Mouse (Mus musculus) heart, embryonic 15.5 days (tissue): Measurements from ENCODE around the gene Afdn. TPM values are rescaled to one million over a fixed set of nuclear protein-coding genes. Genes with fewer than 3 reads are reported as not detected.

Source experiments
- ATAC-seq: fragments of 200-750 bp; cut with Nextera tagmentation; replicated peaks from 2 replicates; pipeline ENCODE4 v1.8.0; 2017; ENCODE audit warnings: low read depth, moderate TSS enrichment; ENCODE audit not compliant: insufficient number of reproducible peaks, insufficient read depth, low FRiP score
- H3K27ac ChIP-seq: fragments of 300-500 bp; sonication (generic); 2 replicates; pipeline ENCODE4 v1.5.1; 2015; ENCODE audit warnings: mild to moderate bottlenecking, inconsistent platforms
- H3K27me3 ChIP-seq: fragments of 300-500 bp; sonication (generic); 2 replicates; pipeline ENCODE4 v1.6.1; 2015; ENCODE audit warnings: inconsistent platforms
- H3K36me3 ChIP-seq: fragments of 300-500 bp; sonication (generic); 2 replicates; pipeline ENCODE4 v1.6.1; 2015; ENCODE audit warnings: mild to moderate bottlenecking, inconsistent platforms
- H3K4me1 ChIP-seq: fragments of 300-500 bp; sonication (generic); replicated peaks from 2 replicates; pipeline ENCODE4 v1.6.1; 2015; ENCODE audit warnings: inconsistent platforms
- H3K4me2 ChIP-seq: fragments of 300-500 bp; sonication (generic); 2 replicates; pipeline ENCODE4 v1.6.1; 2015; ENCODE audit warnings: inconsistent platforms, mild to moderate bottlenecking, moderate library complexity
- H3K4me3 ChIP-seq: fragments of 300-500 bp; sonication (generic); 2 replicates; pipeline ENCODE4 v1.5.1; 2015; ENCODE audit warnings: mild to moderate bottlenecking, inconsistent platforms
- H3K9ac ChIP-seq: fragments of 300-500 bp; sonication (generic); 2 replicates; pipeline ENCODE4 v1.6.1; 2015; ENCODE audit warnings: mild to moderate bottlenecking, inconsistent platforms
- H3K9me3 ChIP-seq: fragments of 300-500 bp; sonication (generic); replicated peaks from 2 replicates; pipeline ENCODE4 v1.6.1; 2016; ENCODE audit warnings: inconsistent platforms
- WGBS: fragments of 180-500 bp; shearing (Covaris S2); methylation state at CpG from one replicate; pipeline ENCODE4 v1.1.7; 2015; ENCODE audit warnings: mixed read lengths; 5-methylcytosine and 5-hydroxymethylcytosine counted together
- polyA plus RNA-seq: library from polyadenylated mRNA; unstranded; fragments of >200 nt; fragmentation: Nextera tagmentation; extraction: Ambion mirVana; gene quantifications from 2 replicates; pipeline ENCODE4 v1.2.1, GENCODE M21; 2015

Afdn gene
- 54.1 and 68.7 TPM in 2 replicates for polyA plus RNA-seq

DNA sequence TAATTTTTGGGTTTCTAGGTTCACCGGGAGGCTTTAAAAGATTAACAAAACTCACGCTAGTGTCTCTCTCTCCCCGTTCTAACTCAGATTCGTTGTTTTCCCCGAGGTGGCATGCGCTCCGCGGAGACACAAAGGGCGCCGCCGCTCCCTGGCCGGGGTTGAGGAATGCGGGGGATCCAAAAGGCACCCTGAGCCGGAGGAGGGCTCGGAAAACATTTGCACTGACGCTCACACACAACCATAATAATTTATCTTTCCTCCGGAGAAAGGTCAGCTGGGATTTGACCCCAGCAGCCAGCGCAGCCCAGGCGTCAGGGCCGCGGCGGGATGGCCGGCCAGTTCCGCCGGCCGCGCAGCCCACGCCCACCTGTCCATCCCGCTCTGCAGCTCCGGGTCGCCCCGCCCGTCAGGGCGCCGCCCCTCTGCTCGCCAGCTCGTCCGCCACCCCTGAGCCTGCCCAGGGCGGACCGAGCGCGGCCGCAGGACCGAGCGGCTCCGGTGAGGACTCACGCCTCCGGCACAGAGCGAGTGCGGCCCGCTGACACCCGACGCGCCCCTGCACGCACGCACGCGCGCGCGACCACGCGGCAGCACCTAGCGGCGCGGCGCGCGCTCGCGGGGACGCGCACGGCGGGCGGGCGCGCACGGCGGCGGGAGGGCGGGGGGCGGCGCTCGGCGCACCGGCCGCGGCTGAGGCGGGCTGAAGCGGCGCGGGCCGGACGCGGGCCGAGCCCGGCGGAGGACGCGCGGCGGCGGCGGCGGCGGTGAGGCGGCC is at the start of gene Afdn:
Gene Afdn, plus strand, starts transcription at position 687 of the 775 bp plus-strand sequence.
- Histone ChIP-seq H3K36me3 (no peaks in the 10 kb centered on the region), H3K4me1 (peaks cover 30% of the 10 kb centered on the region), H3K27me3 (no peaks in the 10 kb centered on the region), H3K4me2 (peak within 1 kb of the TSS; percentile 94), H3K9me3 (no peaks in the 10 kb centered on the region), H3K27ac (peak within 1 kb of the TSS; percentile 96), H3K4me3 (peak within 1 kb of the TSS; percentile 97), H3K9ac (peak within 1 kb of the TSS; percentile 91)
- under 1% methylated on average over 83 of the region's 108 CpGs for WGBS
- ATAC-seq, result peak; percentile 91

DNA sequence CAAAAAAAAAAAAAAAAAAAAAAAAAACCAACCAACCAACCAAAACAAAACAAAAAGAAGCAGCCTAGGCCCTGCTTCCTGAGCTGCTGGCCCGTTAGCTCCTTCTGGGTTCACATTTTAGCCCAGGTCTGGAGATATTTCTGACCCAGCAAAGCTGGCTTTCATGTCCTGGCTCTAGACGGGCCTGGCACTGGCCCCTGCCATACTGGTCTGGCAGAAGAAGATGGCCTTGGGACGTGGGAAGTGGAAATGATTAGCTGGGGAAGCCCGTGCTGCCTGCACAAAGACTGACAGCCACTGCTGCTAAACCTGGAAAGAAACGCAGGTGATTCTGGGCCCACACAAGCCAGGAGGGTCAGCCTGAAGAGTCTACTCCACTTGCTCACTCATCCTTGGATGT is 49.2 kb upstream of the Afdn start:
- Histone ChIP-seq H3K9me3 (no peaks in the 10 kb centered on the region), H3K27ac (no peak overlapping the region), H3K4me1 (no peaks in the 10 kb centered on the region), H3K4me2 (no peak overlapping the region), H3K4me3 (no peak overlapping the region), H3K36me3 (no peaks in the 10 kb centered on the region), H3K27me3 (no peaks in the 10 kb centered on the region), H3K9ac (no peak overlapping the region)
- 70% methylated on average over 5 of the region's 5 CpGs for WGBS
- no peak for ATAC-seq

DNA sequence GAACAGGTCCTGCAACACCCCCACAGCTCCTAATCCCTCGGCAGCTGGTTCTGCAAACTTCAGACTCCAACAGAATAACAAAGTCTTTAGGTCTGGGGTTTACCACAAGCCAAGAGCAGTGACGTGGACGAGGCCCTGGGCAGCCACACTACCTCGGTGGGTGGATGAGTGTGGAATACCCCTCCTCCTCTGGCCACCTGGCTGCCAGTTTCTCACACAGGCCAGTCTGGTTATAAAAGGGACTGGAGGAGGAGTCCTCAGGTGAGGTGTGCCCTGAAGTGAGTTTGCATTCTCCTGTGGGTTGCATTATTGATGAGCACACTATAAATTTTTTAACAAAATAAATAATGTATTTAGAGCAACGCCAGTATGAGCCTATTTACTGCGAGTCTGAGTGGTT is 48.2 kb upstream of the Afdn start:
- Histone ChIP-seq H3K9me3 (no peaks in the 10 kb centered on the region), H3K36me3 (no peaks in the 10 kb centered on the region), H3K27ac (no peak overlapping the region), H3K4me2 (no peak overlapping the region), H3K4me1 (no peaks in the 10 kb centered on the region), H3K4me3 (no peak overlapping the region), H3K27me3 (no peaks in the 10 kb centered on the region), H3K9ac (no peak overlapping the region)
- WGBS, result 70% methylated on average over 6 of the region's 6 CpGs
- no peak for ATAC-seq

- ATAC-seq, result no peak
- Histone ChIP-seq H3K4me1 (no peaks in the 10 kb centered on the region), H3K27ac (no peak overlapping the region), H3K4me2 (no peak overlapping the region), H3K9me3 (no peaks in the 10 kb centered on the region), H3K36me3 (no peaks in the 10 kb centered on the region), H3K9ac (no peak overlapping the region), H3K27me3 (no peaks in the 10 kb centered on the region), H3K4me3 (no peak overlapping the region)
- 91% methylated on average over 3 of the region's 3 CpGs for WGBS
Measured at GRCm38 (mm10) chr17:13712518-13712917, 47.8 kb upstream of the Afdn start.

DNA sequence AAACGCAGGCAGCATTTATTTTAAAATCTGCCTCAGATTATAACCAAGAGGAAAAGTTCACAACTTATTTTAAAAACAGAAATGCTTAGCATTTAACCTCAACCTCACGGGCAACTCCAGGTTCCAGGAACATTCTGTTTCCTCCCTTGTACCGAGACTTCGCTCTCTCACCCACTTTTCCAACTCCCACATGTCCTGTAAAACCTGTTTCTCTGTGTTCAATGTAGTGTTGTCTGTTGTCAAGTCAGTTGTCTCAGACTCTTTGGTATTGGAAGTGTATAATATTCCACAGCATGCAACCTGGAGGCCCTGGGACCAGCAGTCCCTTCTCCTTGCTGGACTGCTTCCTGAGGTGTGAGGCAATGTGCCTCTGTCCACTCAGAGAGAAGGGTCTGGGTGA is 46.2 kb upstream of the Afdn start:
- Histone ChIP-seq H3K4me2 (no peak overlapping the region), H3K9ac (no peak overlapping the region), H3K27me3 (no peaks in the 10 kb centered on the region), H3K36me3 (no peaks in the 10 kb centered on the region), H3K27ac (no peak overlapping the region), H3K4me3 (no peak overlapping the region), H3K4me1 (no peaks in the 10 kb centered on the region), H3K9me3 (no peaks in the 10 kb centered on the region)
- ATAC-seq, result no peak
- WGBS, result 90% methylated on average over 4 of the region's 4 CpGs

- 60% methylated on average over 4 of the region's 4 CpGs for WGBS
- no peaks in the 10 kb centered on the region for H3K4me1 ChIP-seq
- no peak for ATAC-seq
- H3K36me3 ChIP-seq, result no peaks in the 10 kb centered on the region
- H3K27me3 ChIP-seq, result no peaks in the 10 kb centered on the region
- no peak overlapping the region for H3K9ac ChIP-seq
- H3K4me2 ChIP-seq, result no peak overlapping the region
- H3K4me3 ChIP-seq, result no peak overlapping the region
- H3K9me3 ChIP-seq, result no peaks in the 10 kb centered on the region
- no peak overlapping the region for H3K27ac ChIP-seq
Measured at GRCm38 (mm10) chr17:13714654-13715053, 45.7 kb upstream of the Afdn start.

- 70% methylated on average over 9 of the region's 9 CpGs for WGBS
Measured at GRCm38 (mm10) chr17:13715511-13715910, 44.8 kb upstream of the Afdn start.

DNA sequence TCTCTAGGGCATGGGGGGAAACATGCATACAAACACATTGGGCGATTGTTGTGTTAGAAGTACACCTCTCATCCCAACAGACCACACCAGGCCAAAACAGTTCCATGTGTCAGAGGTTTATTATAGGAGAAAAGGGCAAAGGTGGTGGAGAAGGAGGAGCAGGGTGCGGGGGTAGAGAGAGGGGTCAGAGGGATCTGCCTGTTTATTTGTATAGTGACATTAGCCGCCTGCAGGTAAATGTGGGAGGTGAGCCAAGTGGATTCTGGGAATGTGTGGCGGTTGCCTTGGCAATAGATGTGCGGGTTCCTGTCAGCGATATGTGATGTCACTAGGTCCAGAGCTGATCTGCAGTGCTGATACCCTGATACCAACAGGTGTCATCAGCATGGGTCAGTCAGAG is 44.0 kb upstream of the Afdn start:
- Histone ChIP-seq H3K27me3 (no peaks in the 10 kb centered on the region), H3K4me2 (no peak overlapping the region), H3K36me3 (no peaks in the 10 kb centered on the region), H3K9me3 (no peaks in the 10 kb centered on the region), H3K4me1 (no peaks in the 10 kb centered on the region), H3K9ac (no peak overlapping the region), H3K4me3 (no peak overlapping the region), H3K27ac (no peak overlapping the region)
- WGBS, result 82% methylated on average over 6 of the region's 6 CpGs
- no peak for ATAC-seq

More at GRCm38 (mm10) chr17:13715511-13715910, 44.8 kb upstream of the Afdn start:
- Histone ChIP-seq H3K36me3 (no peaks in the 10 kb centered on the region), H3K4me1 (no peaks in the 10 kb centered on the region), H3K4me2 (no peak overlapping the region), H3K9me3 (no peaks in the 10 kb centered on the region), H3K9ac (no peak overlapping the region), H3K27ac (no peak overlapping the region), H3K27me3 (no peaks in the 10 kb centered on the region), H3K4me3 (no peak overlapping the region)
- ATAC-seq, result no peak

- WGBS, result 70% methylated on average over 11 of the region's 11 CpGs
- Histone ChIP-seq H3K4me1 (no peaks in the 10 kb centered on the region), H3K9me3 (no peaks in the 10 kb centered on the region), H3K27me3 (no peaks in the 10 kb centered on the region), H3K4me2 (no peak overlapping the region), H3K4me3 (no peak overlapping the region), H3K27ac (no peak overlapping the region), H3K9ac (no peak overlapping the region), H3K36me3 (no peaks in the 10 kb centered on the region)
- ATAC-seq, result no peak
Measured at GRCm38 (mm10) chr17:13717428-13717827, 42.9 kb upstream of the Afdn start.

DNA sequence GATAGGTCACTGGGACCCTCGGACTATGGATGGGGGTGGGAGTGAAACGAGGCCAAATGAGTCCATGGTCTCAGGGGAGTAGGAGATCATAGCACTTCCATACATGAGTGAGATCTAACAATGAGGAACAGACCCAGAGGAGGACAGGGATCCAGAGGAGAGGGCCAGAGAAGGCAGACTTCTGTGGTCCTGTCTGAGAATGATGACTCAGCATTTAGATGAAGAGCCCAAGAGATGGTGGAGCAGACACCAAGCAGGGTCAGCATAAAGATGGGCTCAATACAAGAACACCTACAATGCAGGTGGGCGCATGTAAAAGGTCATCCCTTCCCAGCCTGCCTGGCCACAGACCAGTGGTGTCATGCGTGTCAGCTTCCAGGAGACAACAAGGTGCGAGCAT is 40.2 kb upstream of the Afdn start:
- Histone ChIP-seq H3K9me3 (no peaks in the 10 kb centered on the region), H3K27ac (no peak overlapping the region), H3K4me1 (0 out of 2 replicates have a peak, but pooled peaks cover 3% of the 10 kb centered on the region), H3K9ac (no peak overlapping the region), H3K4me2 (no peak overlapping the region), H3K4me3 (no peak overlapping the region), H3K36me3 (no peaks in the 10 kb centered on the region), H3K27me3 (no peaks in the 10 kb centered on the region)
- no peak for ATAC-seq
- WGBS, result 90% methylated on average over 5 of the region's 5 CpGs

DNA sequence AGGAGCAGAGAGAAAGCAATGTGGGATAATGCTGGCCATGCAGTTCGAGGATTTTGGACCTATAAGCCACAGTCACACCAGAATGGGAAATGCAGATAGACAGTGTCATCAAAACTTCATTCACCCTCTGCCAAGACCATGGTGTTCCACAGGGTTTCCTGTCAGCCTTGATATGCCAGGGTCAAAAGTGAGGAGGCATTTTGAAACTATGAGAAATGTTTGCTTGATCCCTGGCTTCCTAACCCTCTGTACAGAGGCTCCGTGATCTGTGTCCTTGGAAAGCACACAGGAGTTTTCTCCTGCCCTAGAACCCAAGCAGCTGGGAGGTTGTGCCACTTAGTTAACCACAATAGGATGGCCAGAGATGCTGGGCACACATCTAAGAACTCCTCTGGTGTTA is 39.0 kb upstream of the Afdn start:
- H3K36me3 ChIP-seq, result no peaks in the 10 kb centered on the region
- H3K9ac ChIP-seq, result no peak overlapping the region
- H3K27me3 ChIP-seq, result no peaks in the 10 kb centered on the region
- no peak overlapping the region for H3K27ac ChIP-seq
- 0 out of 2 replicates have a peak, but pooled peaks cover 4% of the 10 kb centered on the region for H3K4me1 ChIP-seq
- H3K4me3 ChIP-seq, result no peak overlapping the region
- no peaks in the 10 kb centered on the region for H3K9me3 ChIP-seq
- no peak overlapping the region for H3K4me2 ChIP-seq
- no peak for ATAC-seq
- 79% methylated on average over 2 of the region's 2 CpGs for WGBS

DNA sequence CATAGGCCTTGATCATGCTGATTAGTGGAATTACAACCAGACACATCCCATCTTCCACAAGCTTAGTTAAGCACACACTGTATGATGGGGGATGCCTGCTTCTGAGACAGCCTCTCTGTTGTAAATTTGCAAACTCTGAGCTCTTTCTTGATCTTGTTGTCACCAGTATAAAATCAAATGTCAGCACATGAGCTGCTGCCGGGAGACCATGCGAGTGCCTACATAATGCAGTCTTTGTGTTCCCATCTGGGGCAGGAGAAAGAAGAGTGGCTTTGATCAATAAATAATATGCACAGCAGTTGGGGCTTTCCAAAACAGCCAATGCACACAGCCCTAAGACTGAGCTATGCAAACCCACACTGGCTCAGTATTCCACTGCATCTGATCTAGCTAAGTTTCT is 37.9 kb upstream of the Afdn start:
- WGBS, result 83% methylated on average over 2 of the region's 2 CpGs
- no peak overlapping the region for H3K9ac ChIP-seq

More for the DNA sequence above, 37.9 kb upstream of the Afdn start:
- Histone ChIP-seq H3K27ac (no peak overlapping the region), H3K4me1 (0 out of 2 replicates have a peak, but pooled peaks cover 4% of the 10 kb centered on the region), H3K4me3 (no peak overlapping the region), H3K36me3 (no peaks in the 10 kb centered on the region), H3K9me3 (no peaks in the 10 kb centered on the region), H3K27me3 (no peaks in the 10 kb centered on the region), H3K4me2 (no peak overlapping the region)
- no peak for ATAC-seq
